Mouse (Mus musculus): Measurements from ENCODE around the gene Dlx1.

- no peak for TF ChIP-seq CTCF (conservative IDR thresholded peaks at IDR 0.05; ENCODE audit: low read length)
- TF ChIP-seq POU5F1 (IDR thresholded peaks at IDR 0.05; ENCODE audit: borderline replicate concordance, low read length), result no peak
- no peak for TF ChIP-seq NANOG (IDR thresholded peaks at IDR 0.05; ENCODE audit: borderline replicate concordance, low read length)
Measured at GRCm38 (mm10) chr2:71528014-71528713, at the start of gene Dlx1.

All from E14TG2a.4 (cell line).